ENCODE assay signal across 11 mouse cellular contexts in the genomic region with DNA sequence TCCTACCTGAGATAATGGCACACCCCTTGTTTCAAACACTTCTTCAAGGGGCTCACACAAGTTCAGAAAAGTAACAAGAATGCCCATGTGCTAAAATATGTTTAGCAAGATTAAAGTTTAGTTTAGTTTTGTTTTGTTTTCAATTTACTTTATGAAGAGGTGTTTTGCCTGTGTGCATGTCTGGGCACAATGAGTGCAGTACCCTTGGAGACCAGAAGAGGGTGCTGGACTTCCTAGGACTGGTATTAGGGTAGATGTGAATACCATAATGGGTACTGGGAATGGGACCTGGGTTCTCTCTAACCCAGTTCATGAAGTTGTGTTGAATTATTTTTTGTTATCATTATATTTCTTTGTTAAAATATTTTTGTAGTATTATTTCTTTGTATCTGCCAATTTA. TPM values are rescaled to one million over a fixed set of nuclear protein-coding genes. Genes with fewer than 3 reads are reported as not detected.
DNase-seq lines count a peak whose midpoint lies in the region; ATAC-seq and TF ChIP-seq lines count a peak whose summit lies in the region.
"Had no signal": no experiment of that assay in that cellular context is flagged by ENCODE, and none has a peak within 500 bp of the region (broad histone marks: within the 10 kb centered on the region; RNA-seq: fewer than 3 reads in every experiment).

No protein-coding gene starts in this region.

- H3K27ac ChIP-seq in stomach, postnatal 0 days (replicated peaks), result no peak overlapping the region
- H3K27ac ChIP-seq: limb, embryonic 12.5 days had no signal

- H3K9me3 ChIP-seq in E14TG2a.4 (ENCODE audit: low read length), result peaks cover 7% of the 10 kb centered on the region
- H3K9me3 ChIP-seq in stomach, postnatal 0 days (ENCODE audit: control insufficient read depth, low read length), result no peaks in the 10 kb centered on the region

- H3K4me2 ChIP-seq in stomach, postnatal 0 days (replicated peaks; ENCODE audit: low read depth), result no peak overlapping the region
- H3K4me2 ChIP-seq: limb, embryonic 12.5 days had no signal

- H3K4me3 ChIP-seq in E14TG2a.4 (replicated peaks; ENCODE audit: low read length), result no peak overlapping the region
- H3K4me3 ChIP-seq in stomach, postnatal 0 days (ENCODE audit: low read depth, low read length), result no peak overlapping the region
- H3K4me3 ChIP-seq: limb, embryonic 12.5 days had no signal

- peaks cover 4% of the 10 kb centered on the region for H3K27me3 ChIP-seq in E14TG2a.4 (ENCODE audit: insufficient read depth, low read length)
- no peaks in the 10 kb centered on the region for H3K27me3 ChIP-seq in stomach, postnatal 0 days (ENCODE audit: control insufficient read depth, insufficient read depth, low read length)

- H3K4me1 ChIP-seq in E14TG2a.4 (replicated peaks; ENCODE audit: low read depth, low read length), result no peaks in the 10 kb centered on the region
- H3K4me1 ChIP-seq in stomach, postnatal 0 days (replicated peaks; ENCODE audit: control insufficient read depth, insufficient read depth), result no peaks in the 10 kb centered on the region

- H3K9ac ChIP-seq in stomach, postnatal 0 days (ENCODE audit: low read length), result no peak overlapping the region
- H3K9ac ChIP-seq: limb, embryonic 12.5 days had no signal

- no peak for ATAC-seq in stomach, postnatal 0 days (ENCODE audit: low FRiP score, low TSS enrichment)
- ATAC-seq in erythroblast, adult 5-6 weeks (replicated peaks; ENCODE audit: low FRiP score, poor library complexity, severe bottlenecking), result no peak

- DNase-seq in kidney, postnatal 25 days, result peak; percentile 21 to 26
- DNase-seq in kidney, adult 9 months, result no peak
- DNase-seq in WW6 (ENCODE audit: low read depth, low spot score), result peak; percentile 11
- DNase-seq in stomach, postnatal 0 days (ENCODE audit: low spot score), result no peak
- DNase-seq in natural killer cell, adult 2 months (ENCODE audit: low spot score in 2 of 2), result no peak
- no peak for DNase-seq in cerebellum, adult 9-10 months
- DNase-seq: embryo, embryonic 11 days; lung, postnatal 36 days had no signal

- TF ChIP-seq EP300 in stomach, postnatal 0 days (optimal IDR thresholded peaks at IDR 0.05), result no peak

- peak; percentile 83 for TF ChIP-seq CTCF in E14TG2a.4 (conservative IDR thresholded peaks at IDR 0.05; ENCODE audit: low read length)
- TF ChIP-seq CTCF in stomach, postnatal 0 days (IDR thresholded peaks at IDR 0.05; ENCODE audit: low read depth), result peak; percentile 61

- no peaks in the 10 kb centered on the region for H3K36me3 ChIP-seq in E14TG2a.4 (ENCODE audit: insufficient read depth, low read length)
- no peaks in the 10 kb centered on the region for H3K36me3 ChIP-seq in stomach, postnatal 0 days (ENCODE audit: control insufficient read depth, insufficient read depth, low read length)
- H3K36me3 ChIP-seq: limb, embryonic 12.5 days had no signal

RNA-seq across cellular contexts. Expression of gene Cyp1b1, which starts 38.0 kb away (rescaled TPM):
- 5.5 and 6.9 TPM in 2 replicates for polyA plus RNA-seq in stomach, postnatal 0 days (2015; fragmentation: Nextera tagmentation; extraction: Ambion mirVana)
- total RNA-seq in erythroblast, adult 5-6 weeks (2015; ENCODE audit: low replicate concordance), result 0.63 TPM in 1 of 2 replicates, not detected in the other
- total RNA-seq in erythroblast, adult 5-6 weeks (2017; ENCODE audit: low replicate concordance), result 0.28 and 0.43 TPM in 2 replicates

Comparison
In these comparisons a context has a peak if more than half of its experiments do, and no peak if none do; other contexts are left out.
1. DNase-seq: peak in kidney, postnatal 25 days (2 of 2) and WW6 (single experiment); none in kidney, adult 9 months (single experiment), stomach, postnatal 0 days (single experiment), natural killer cell, adult 2 months (0 of 2) and cerebellum, adult 9-10 months (single experiment).